Mouse (Mus musculus): ENCODE data around the gene Hcrt. TPM values are rescaled to one million over a fixed set of nuclear protein-coding genes. Genes with fewer than 3 reads are reported as not detected.

Gene Hcrt
- polyA plus RNA-seq (2012; rRNA removed; ENCODE audit: low replicate concordance): not detected in 2 replicates

GRCm38 (mm10) chr11:100762831-100763230 lies at the start of gene Hcrt:
Gene Hcrt (minus strand): TSS chr11:100762931.

GRCm38 (mm10) chr11:100770646-100771408 lies 8.1 kb upstream of the Hcrt start, which contains the start of gene Ghdc:
Gene Ghdc (minus strand): TSS chr11:100770957.

GRCm38 (mm10) chr11:100759611-100760233 lies 3.0 kb downstream of the Hcrt start, which contains the start of gene Kcnh4:
Gene Kcnh4 (minus strand): TSS chr11:100759942.

GRCm38 (mm10) chr11:100738066-100738604 lies 24.6 kb downstream of the Hcrt start, which contains the start of gene Rab5c:
Gene Rab5c (minus strand): TSS chr11:100738215.

GRCm38 (mm10) chr11:100713735-100714533 lies 48.8 kb downstream of the Hcrt start, which contains the start of gene Hspb9:
Gene Hspb9 (plus strand): TSS chr11:100713850.

GRCm38 (mm10) chr11:100711783-100712615 lies 50.7 kb downstream of the Hcrt start, which contains the start of gene Kat2a:
Gene Kat2a (minus strand): TSS chr11:100712465.

Other genes starting within 250 kb of the Hcrt start
- 867 and 1,359 TPM in 2 replicates for gene Acly, start 234.9 kb downstream of the Hcrt start, polyA plus RNA-seq (2012; rRNA removed; ENCODE audit: low replicate concordance)
- gene Ttc25, start 217.3 kb downstream of the Hcrt start, polyA plus RNA-seq (2012; rRNA removed; ENCODE audit: low replicate concordance): 1.3 and 1.5 TPM in 2 replicates
- 23.0 and 37.9 TPM in 2 replicates for gene Cnp, start 188.0 kb downstream of the Hcrt start, polyA plus RNA-seq (2012; rRNA removed; ENCODE audit: low replicate concordance)
- gene Nkiras2, start 143.7 kb downstream of the Hcrt start, polyA plus RNA-seq (2012; rRNA removed; ENCODE audit: low replicate concordance): 78.7 and 99.3 TPM in 2 replicates
- gene Dnajc7, start 142.8 kb downstream of the Hcrt start, polyA plus RNA-seq (2012; rRNA removed; ENCODE audit: low replicate concordance): 40.7 and 54.1 TPM in 2 replicates
- gene Zfp385c, start 70.5 kb downstream of the Hcrt start, polyA plus RNA-seq (2012; rRNA removed; ENCODE audit: low replicate concordance): 0.52 and 2.2 TPM in 2 replicates
- 11.7 and 17.3 TPM in 2 replicates for gene Dhx58, start 58.7 kb downstream of the Hcrt start, polyA plus RNA-seq (2012; rRNA removed; ENCODE audit: low replicate concordance)
- gene Kat2a, start 50.5 kb downstream of the Hcrt start, polyA plus RNA-seq (2012; rRNA removed; ENCODE audit: low replicate concordance): 37.3 and 71.8 TPM in 2 replicates
- gene Hspb9, start 49.1 kb downstream of the Hcrt start, polyA plus RNA-seq (2012; rRNA removed; ENCODE audit: low replicate concordance): not detected in 2 replicates
- 253 and 307 TPM in 2 replicates for gene Rab5c, start 24.7 kb downstream of the Hcrt start, polyA plus RNA-seq (2012; rRNA removed; ENCODE audit: low replicate concordance)
- 0.39 and 1.0 TPM in 2 replicates for gene Kcnh4, start 3.0 kb downstream of the Hcrt start, polyA plus RNA-seq (2012; rRNA removed; ENCODE audit: low replicate concordance)
- 18.3 and 26.9 TPM in 2 replicates for gene Ghdc, start 8.0 kb upstream of the Hcrt start, polyA plus RNA-seq (2012; rRNA removed; ENCODE audit: low replicate concordance)
- 35.6 and 42.3 TPM in 2 replicates for gene Stat5b, start 87.8 kb upstream of the Hcrt start, polyA plus RNA-seq (2012; rRNA removed; ENCODE audit: low replicate concordance)
- gene Stat5a, start 96.4 kb upstream of the Hcrt start, polyA plus RNA-seq (2012; rRNA removed; ENCODE audit: low replicate concordance): 46.0 and 63.9 TPM in 2 replicates
- 102 and 167 TPM in 2 replicates for gene Stat3, start 176.6 kb upstream of the Hcrt start, polyA plus RNA-seq (2012; rRNA removed; ENCODE audit: low replicate concordance)
- gene Cavin1, start 208.0 kb upstream of the Hcrt start, polyA plus RNA-seq (2012; rRNA removed; ENCODE audit: low replicate concordance): 320 and 538 TPM in 2 replicates
- 83.8 and 142 TPM in 2 replicates for gene Atp6v0a1, start 246.5 kb upstream of the Hcrt start, polyA plus RNA-seq (2012; rRNA removed; ENCODE audit: low replicate concordance)